Mouse (Mus musculus): Measurements from ENCODE around the gene Wfdc5. TPM values are rescaled to one million over a fixed set of nuclear protein-coding genes. Genes with fewer than 3 reads are reported as not detected.

Wfdc5 gene
- not detected for polyA plus RNA-seq (2015; fragmentation: Illumina TruSeq; extraction: RNeasy Lipid Tissue Mini Kit (QIAGEN cat#74804); ENCODE audit: insufficient read depth, low replicate concordance)

DNA sequence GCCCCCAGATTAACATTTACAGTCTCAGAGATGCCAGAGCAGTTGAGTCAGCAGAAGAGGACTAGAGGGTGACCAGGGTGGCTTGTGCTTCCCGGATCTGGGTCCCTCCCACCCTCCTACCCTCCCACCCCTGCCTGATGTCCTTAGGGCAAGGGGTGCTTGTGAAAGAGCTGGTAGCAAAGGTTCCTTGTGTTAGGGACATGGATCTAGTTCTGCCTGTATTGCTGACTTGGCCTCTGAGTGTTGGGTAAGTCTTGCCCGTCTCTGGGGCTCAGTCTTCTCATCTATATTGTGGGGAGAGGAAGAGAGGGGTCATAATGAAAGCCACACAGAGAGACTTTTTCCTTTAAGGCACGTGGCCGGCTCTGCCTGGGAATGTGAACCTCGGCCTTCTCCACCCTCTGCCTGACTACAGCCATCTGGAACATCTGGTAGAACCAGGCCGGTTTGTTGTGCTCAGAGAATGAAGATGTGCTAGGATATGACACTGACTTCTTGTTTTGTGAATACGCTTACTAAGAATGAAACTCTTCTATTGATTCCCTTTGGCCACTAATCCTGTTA, at the start of gene Wfdc5:
Gene Wfdc5 (minus strand): TSS at position 51 of the 564 bp plus-strand sequence.

DNA sequence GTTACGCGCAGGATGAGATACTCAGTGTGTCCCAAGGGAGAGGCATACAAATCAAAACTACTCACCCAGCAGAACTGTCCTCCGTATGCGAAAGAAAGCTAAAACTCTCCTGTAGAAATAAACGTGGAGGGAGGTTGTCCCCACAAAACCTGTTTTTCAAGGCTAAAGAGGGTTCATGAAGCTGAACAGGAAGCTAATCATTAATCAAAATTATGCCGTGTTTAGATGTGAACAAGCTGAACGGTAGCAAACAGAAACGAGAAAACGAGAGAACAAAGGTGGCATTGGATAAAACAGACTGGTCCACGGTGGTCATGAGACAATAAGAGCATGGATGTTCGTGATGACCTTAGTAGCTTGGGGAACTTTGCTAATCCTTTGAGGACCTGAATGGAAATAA, 39.0 kb upstream of the Wfdc5 start, which contains the start of gene Wfdc15b:
Gene Wfdc15b (minus strand): TSS at position 139 of the 400 bp plus-strand sequence.

DNA sequence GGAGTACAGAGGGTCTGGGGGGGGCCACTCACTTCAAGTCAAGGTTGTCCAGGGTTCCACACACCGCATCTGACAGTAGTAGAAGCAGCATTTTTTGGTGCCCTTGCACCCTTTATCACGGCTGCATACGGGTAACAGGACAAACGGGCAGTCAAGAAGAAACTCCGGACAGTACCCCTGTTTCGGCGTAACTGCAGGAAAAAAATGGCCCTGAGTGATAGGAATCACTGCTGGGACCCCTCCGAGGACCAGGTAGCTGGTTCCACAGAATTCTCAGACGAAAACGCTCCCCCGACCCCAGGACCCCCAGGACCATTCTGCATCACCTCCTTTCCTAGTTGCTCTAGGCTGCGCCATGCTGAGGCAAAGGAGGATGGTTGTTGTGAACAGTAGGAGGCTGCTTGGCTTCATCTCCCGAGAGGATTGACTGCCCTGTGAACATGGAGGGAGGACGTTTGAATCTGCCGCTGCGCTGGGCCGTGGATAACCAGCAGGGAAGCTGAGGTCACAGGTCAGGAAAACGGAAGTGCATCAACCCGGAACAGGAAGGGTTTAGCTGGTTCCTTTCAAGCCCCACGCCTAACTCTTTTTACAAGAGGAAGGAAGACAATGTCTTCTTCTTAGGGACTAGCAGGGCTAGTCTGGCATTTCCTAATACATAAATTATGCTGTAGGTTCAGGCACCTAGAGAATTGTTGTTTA, 17.2 kb upstream of the Wfdc5 start, which contains the start of gene Wfdc15a:
Gene Wfdc15a (minus strand): TSS at position 505 of the 702 bp plus-strand sequence.

DNA sequence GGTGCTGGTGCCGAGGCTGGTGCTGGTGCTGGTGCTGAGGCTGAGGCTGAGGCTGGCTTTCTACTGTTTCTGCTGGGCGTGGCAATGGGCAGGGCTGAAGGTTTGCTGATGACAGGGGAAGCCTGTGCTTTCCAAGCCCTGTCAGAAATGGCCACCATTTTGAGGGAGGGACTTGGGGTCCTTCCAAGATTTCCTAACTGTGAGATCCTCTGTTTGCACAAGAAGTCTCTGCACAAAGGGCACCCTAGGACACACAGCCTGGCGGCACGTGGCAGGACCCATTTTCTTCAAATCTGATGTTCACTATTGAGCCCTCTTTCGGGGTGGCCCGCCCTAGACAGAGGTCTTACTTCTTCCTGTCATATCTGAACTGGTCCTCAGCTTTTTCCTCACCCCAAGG, 8.0 kb upstream of the Wfdc5 start, which contains the start of gene Wfdc12:
Gene Wfdc12 (minus strand): TSS at position 33 of the 400 bp plus-strand sequence.

DNA sequence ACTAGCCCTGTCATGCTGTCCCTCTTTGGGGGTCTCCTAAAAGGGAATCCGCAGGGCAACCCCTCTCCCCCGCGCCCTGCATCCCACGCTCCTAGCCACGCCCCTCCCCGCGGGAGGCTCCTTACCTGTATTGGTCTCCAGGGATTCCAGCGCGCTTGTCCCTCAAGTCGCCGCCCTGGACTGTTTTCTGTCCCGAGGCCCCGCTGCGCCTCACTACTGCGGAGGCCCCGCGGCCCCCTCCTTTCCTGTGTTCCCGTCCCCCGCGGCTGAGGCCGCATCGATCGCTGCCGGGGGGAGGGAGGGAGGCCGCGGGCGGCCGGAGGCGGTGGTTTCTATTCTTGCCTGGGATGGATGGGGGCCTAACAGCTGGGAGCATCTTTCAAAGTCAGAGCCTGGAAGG, 11.6 kb downstream of the Wfdc5 start, which contains the start of gene Kcns1:
Gene Kcns1 (minus strand): TSS at position 212 of the 400 bp plus-strand sequence.

Other genes with a start within 250 kb of the Wfdc5 start
- 217 TPM for gene Ywhab, start 187.8 kb downstream of the Wfdc5 start, polyA plus RNA-seq (2015; fragmentation: Illumina TruSeq; extraction: RNeasy Lipid Tissue Mini Kit (QIAGEN cat#74804); ENCODE audit: insufficient read depth, low replicate concordance)
- 2.3 TPM for gene Pabpc1l, start 157.3 kb downstream of the Wfdc5 start, polyA plus RNA-seq (2015; fragmentation: Illumina TruSeq; extraction: RNeasy Lipid Tissue Mini Kit (QIAGEN cat#74804); ENCODE audit: insufficient read depth, low replicate concordance)
- gene Stk4, start 112.4 kb downstream of the Wfdc5 start, polyA plus RNA-seq (2015; fragmentation: Illumina TruSeq; extraction: RNeasy Lipid Tissue Mini Kit (QIAGEN cat#74804); ENCODE audit: insufficient read depth, low replicate concordance), result 201 TPM
- 64.8 TPM for gene Tomm34, start 111.6 kb downstream of the Wfdc5 start, polyA plus RNA-seq (2015; fragmentation: Illumina TruSeq; extraction: RNeasy Lipid Tissue Mini Kit (QIAGEN cat#74804); ENCODE audit: insufficient read depth, low replicate concordance)
- gene Kcns1, start 11.6 kb downstream of the Wfdc5 start, polyA plus RNA-seq (2015; fragmentation: Illumina TruSeq; extraction: RNeasy Lipid Tissue Mini Kit (QIAGEN cat#74804); ENCODE audit: insufficient read depth, low replicate concordance), result not detected
- gene Wfdc12, start 7.9 kb upstream of the Wfdc5 start, polyA plus RNA-seq (2015; fragmentation: Illumina TruSeq; extraction: RNeasy Lipid Tissue Mini Kit (QIAGEN cat#74804); ENCODE audit: insufficient read depth, low replicate concordance), result not detected
- gene Wfdc15a, start 17.4 kb upstream of the Wfdc5 start, polyA plus RNA-seq (2015; fragmentation: Illumina TruSeq; extraction: RNeasy Lipid Tissue Mini Kit (QIAGEN cat#74804); ENCODE audit: insufficient read depth, low replicate concordance), result not detected
- gene Wfdc15b, start 38.9 kb upstream of the Wfdc5 start, polyA plus RNA-seq (2015; fragmentation: Illumina TruSeq; extraction: RNeasy Lipid Tissue Mini Kit (QIAGEN cat#74804); ENCODE audit: insufficient read depth, low replicate concordance), result not detected
- not detected for gene Svs2, start 55.7 kb upstream of the Wfdc5 start, polyA plus RNA-seq (2015; fragmentation: Illumina TruSeq; extraction: RNeasy Lipid Tissue Mini Kit (QIAGEN cat#74804); ENCODE audit: insufficient read depth, low replicate concordance)
- not detected for gene Svs3b, start 73.9 kb upstream of the Wfdc5 start, polyA plus RNA-seq (2015; fragmentation: Illumina TruSeq; extraction: RNeasy Lipid Tissue Mini Kit (QIAGEN cat#74804); ENCODE audit: insufficient read depth, low replicate concordance)
- gene Svs4, start 95.7 kb upstream of the Wfdc5 start, polyA plus RNA-seq (2015; fragmentation: Illumina TruSeq; extraction: RNeasy Lipid Tissue Mini Kit (QIAGEN cat#74804); ENCODE audit: insufficient read depth, low replicate concordance), result not detected
- gene Svs3a, start 106.5 kb upstream of the Wfdc5 start, polyA plus RNA-seq (2015; fragmentation: Illumina TruSeq; extraction: RNeasy Lipid Tissue Mini Kit (QIAGEN cat#74804); ENCODE audit: insufficient read depth, low replicate concordance), result not detected
- gene Svs6, start 134.0 kb upstream of the Wfdc5 start, polyA plus RNA-seq (2015; fragmentation: Illumina TruSeq; extraction: RNeasy Lipid Tissue Mini Kit (QIAGEN cat#74804); ENCODE audit: insufficient read depth, low replicate concordance), result not detected
- gene Svs5, start 150.0 kb upstream of the Wfdc5 start, polyA plus RNA-seq (2015; fragmentation: Illumina TruSeq; extraction: RNeasy Lipid Tissue Mini Kit (QIAGEN cat#74804); ENCODE audit: insufficient read depth, low replicate concordance), result not detected
- 67.5 TPM for gene Slpi, start 206.4 kb upstream of the Wfdc5 start, polyA plus RNA-seq (2015; fragmentation: Illumina TruSeq; extraction: RNeasy Lipid Tissue Mini Kit (QIAGEN cat#74804); ENCODE audit: insufficient read depth, low replicate concordance)
- 0.04 TPM for gene Rbpjl, start 220.4 kb upstream of the Wfdc5 start, polyA plus RNA-seq (2015; fragmentation: Illumina TruSeq; extraction: RNeasy Lipid Tissue Mini Kit (QIAGEN cat#74804); ENCODE audit: insufficient read depth, low replicate concordance)
- gene Matn4, start 222.4 kb upstream of the Wfdc5 start, polyA plus RNA-seq (2015; fragmentation: Illumina TruSeq; extraction: RNeasy Lipid Tissue Mini Kit (QIAGEN cat#74804); ENCODE audit: insufficient read depth, low replicate concordance), result 0.06 TPM

Data from spleen, adult 10 weeks (tissue).